In genomic region chr7:143866538-143866937, GRCm38 (mm10) we compare ENCODE assay signal across 42 mouse cellular contexts. TPM values are rescaled to one million over a fixed set of nuclear protein-coding genes. Genes with fewer than 3 reads are reported as not detected.
"Had no signal": no experiment of that assay in that cellular context is flagged by ENCODE, and none has a peak within 500 bp of the region (broad histone marks: within the 10 kb centered on the region; RNA-seq: fewer than 3 reads in every experiment).

Gene Gm498, plus strand, starts transcription at chr7:143866838.

- H3K4me1 ChIP-seq: heart, embryonic 10.5 days; heart, embryonic 12.5 days; heart, embryonic 13.5 days; heart, embryonic 15.5 days; hindbrain, embryonic 10.5 days; hindbrain, embryonic 12.5 days; hindbrain, embryonic 13.5 days; hindbrain, embryonic 15.5 days; intestine, embryonic 15.5 days; kidney, embryonic 15.5 days had no signal

- H3K27me3 ChIP-seq: heart, embryonic 12.5 days; heart, embryonic 13.5 days; heart, embryonic 15.5 days; hindbrain, embryonic 12.5 days; hindbrain, embryonic 13.5 days; hindbrain, embryonic 15.5 days; intestine, embryonic 15.5 days; kidney, embryonic 15.5 days had no signal

- DNase-seq: heart, postnatal 10 days; heart, postnatal 14 days; heart, postnatal 36 days; heart, postnatal 4 days; kidney, adult 11 months; kidney, adult 18-20 months; kidney, adult 2 months; kidney, adult 8-10 months; kidney, adult 9 months; kidney, postnatal 10 days; kidney, postnatal 14 days; kidney, postnatal 36 days; kidney, postnatal 4 days; layer of hippocampus, adult 9-11 months; layer of hippocampus, postnatal 36 days had no signal

- H3K27ac ChIP-seq: heart, embryonic 10.5 days; heart, embryonic 13.5 days; heart, embryonic 15.5 days; hindbrain, embryonic 10.5 days; hindbrain, embryonic 12.5 days; hindbrain, embryonic 13.5 days; hindbrain, embryonic 14.5 days; hindbrain, embryonic 15.5 days; hindbrain, postnatal 0 days; intestine, embryonic 15.5 days; kidney, embryonic 15.5 days; kidney, postnatal 0 days; layer of hippocampus, adult 2 months had no signal

- H3K4me3 ChIP-seq: heart, embryonic 10.5 days; heart, embryonic 12.5 days; heart, embryonic 13.5 days; heart, embryonic 15.5 days; hindbrain, embryonic 10.5 days; hindbrain, embryonic 12.5 days; hindbrain, embryonic 13.5 days; hindbrain, embryonic 15.5 days; intestine, embryonic 15.5 days; kidney, embryonic 15.5 days; layer of hippocampus, adult 2 months had no signal

- H3K36me3 ChIP-seq: heart, embryonic 10.5 days; heart, embryonic 12.5 days; heart, embryonic 13.5 days; heart, embryonic 15.5 days; hindbrain, embryonic 10.5 days; hindbrain, embryonic 12.5 days; hindbrain, embryonic 13.5 days; hindbrain, embryonic 15.5 days; intestine, embryonic 15.5 days; kidney, embryonic 15.5 days had no signal

RNA-seq across cellular contexts. Expression of gene Gm498, which starts in this region (rescaled TPM):
- polyA plus RNA-seq: heart, embryonic 10.5 days; heart, embryonic 11.5 days; heart, embryonic 12.5 days; heart, embryonic 13.5 days; heart, embryonic 14.5 days; heart, embryonic 15.5 days; heart, embryonic 16.5 days; heart, postnatal 0 days; hindbrain, embryonic 10.5 days; hindbrain, embryonic 11.5 days; hindbrain, embryonic 12.5 days; hindbrain, embryonic 13.5 days; hindbrain, embryonic 14.5 days; hindbrain, embryonic 15.5 days; hindbrain, embryonic 16.5 days; hindbrain, postnatal 0 days; inflammation-experienced regulatory T-cells, adult 6 months; intestine, embryonic 14.5 days; intestine, embryonic 15.5 days; intestine, embryonic 16.5 days; intestine, postnatal 0 days; kidney, adult 2 months; kidney, embryonic 14.5 days; kidney, embryonic 15.5 days; kidney, embryonic 16.5 days; kidney, postnatal 0 days; large intestine, adult 2 months had no signal
